Mouse (Mus musculus): ENCODE measurements at regions not wholly inside any gene's neighbourhood (a gene's known extent, or its start where the extent isn't known, plus 50 kb on each side); places are given as distances from the start of the nearest gene placed in this dataset.

GRCm38 (mm10) chr10:16592870-16593269, 1130.1 kb upstream of the Cited2 start:
- no peak for DNase-seq (ENCODE audit: low spot score in 2 of 2)

DNA sequence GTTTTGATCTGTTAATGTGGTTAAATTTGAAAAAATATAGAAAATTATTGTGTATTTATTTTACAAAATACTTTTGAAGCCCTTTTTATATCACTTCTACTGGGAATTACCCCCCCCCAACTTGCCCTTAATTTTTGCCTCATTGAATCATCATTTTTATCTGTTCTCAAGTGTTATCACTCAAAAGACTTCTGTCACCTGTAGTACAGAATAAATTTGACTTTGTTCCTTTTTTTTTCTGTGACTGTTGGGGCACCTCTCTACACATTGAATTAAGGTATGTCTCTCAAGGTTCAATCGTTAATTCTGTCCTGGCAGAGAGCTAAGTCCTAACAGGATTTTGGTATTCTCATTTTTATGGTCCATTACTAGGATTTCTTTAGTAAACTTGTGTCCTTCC, 1123.0 kb upstream of the Cited2 start:
- no peak for DNase-seq (ENCODE audit: low spot score in 2 of 2)

- DNase-seq (ENCODE audit: low spot score in 2 of 2): no peak
These were observed 1122.3 kb upstream of the Cited2 start for GRCm38 (mm10) chr10:16600551-16601224.

DNA sequence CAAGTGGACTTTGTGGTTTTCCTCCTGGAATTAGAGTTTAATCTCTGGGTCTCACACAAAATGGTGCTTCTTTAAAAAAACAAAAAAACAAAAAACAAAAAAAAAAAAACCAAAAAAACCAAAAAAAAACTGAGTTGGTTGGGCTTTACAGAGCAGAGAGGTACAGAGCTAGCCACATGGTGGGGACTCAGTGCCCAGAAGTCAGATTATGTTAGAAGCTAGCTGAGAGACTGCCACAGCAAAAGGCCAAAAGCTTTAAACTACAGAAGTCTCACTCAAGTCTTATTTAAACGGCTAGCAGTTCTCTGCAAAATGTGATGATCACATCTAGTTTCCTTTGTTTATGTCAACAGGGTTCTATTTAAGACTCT, 1121.8 kb upstream of the Cited2 start:
- DNase-seq (ENCODE audit: low spot score in 2 of 2): no peak

GRCm38 (mm10) chr10:16608339-16608738, 1114.7 kb upstream of the Cited2 start:
- DNase-seq (ENCODE audit: low spot score in 2 of 2): no peak

GRCm38 (mm10) chr10:16618752-16619151, 1104.3 kb upstream of the Cited2 start:
- no peak for DNase-seq (ENCODE audit: low spot score in 2 of 2)

DNA sequence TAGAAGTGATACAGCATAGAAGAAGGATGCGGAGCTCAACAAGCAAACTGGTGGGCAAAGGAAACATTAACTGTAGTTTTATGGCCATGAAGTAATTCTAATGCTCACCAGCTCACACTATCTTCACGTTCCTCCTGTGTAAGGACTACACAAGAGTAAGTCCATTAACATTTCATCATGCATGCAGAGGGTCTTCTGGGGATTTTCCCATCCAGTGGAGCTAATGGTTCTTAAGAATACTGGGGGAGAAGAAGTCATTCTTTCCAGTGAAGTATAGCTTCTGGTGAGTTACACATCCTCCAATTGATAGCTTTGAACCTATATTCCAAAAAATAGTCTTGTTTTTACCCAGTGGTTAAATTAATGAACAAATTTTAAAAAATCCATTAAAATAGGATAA, 1103.4 kb upstream of the Cited2 start:
- no peak for DNase-seq (ENCODE audit: low spot score in 2 of 2)

DNA sequence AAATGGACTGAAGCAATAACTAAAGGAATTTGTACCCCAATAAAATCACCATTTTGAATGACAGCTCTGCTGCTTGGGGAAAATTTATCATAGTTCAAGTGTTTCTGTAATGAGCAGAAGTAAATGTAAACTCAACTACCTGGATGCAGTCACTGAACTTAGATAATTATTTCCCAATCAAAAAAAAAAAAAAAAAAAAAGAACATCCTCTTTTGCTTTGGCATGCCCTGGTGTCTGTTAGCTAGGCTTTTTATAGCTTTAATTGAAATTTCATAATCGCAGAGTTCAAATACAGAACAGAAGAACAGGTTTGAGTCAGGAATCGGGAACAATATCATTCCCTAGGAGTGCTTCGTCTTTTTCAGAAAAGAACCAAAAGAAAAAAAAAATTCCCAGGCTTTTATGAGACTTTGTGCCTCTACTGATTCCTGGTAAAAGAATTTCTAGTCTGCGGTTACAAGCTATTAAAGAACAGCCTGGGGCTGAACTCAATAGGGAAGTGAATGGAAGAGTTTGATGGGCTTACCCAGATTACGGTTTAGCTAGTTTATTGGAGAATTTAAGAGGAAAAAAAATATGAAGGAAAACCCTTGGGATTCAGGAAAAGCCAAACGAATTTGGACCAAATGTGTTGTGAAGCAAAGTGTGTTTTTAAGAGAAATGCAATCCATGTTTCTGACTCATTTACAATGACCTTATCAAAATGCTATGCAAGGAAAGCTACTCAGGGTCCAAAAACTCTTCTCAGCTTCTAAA, 1102.0 kb upstream of the Cited2 start:
- no peak for DNase-seq (ENCODE audit: low spot score in 2 of 2)

DNA sequence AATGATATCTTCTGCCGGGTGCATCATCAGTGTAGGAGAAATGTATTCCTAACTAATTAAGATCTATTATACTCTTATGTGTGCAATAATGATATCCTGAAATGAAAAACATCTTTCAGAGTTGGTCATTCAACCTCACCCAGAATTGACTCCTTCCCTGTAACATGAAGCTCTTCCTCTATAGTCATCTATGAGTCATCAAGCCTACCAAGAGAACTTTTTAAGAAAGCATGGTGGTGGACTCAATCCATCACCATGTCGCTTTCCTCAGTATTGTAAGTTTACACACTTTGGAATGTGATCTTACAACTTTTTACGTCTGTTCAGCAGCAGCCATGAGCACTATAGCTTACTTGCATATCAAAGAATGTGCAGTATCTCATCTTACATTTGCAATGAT, 1100.2 kb upstream of the Cited2 start:
- no peak for DNase-seq (ENCODE audit: low spot score in 2 of 2)

DNA sequence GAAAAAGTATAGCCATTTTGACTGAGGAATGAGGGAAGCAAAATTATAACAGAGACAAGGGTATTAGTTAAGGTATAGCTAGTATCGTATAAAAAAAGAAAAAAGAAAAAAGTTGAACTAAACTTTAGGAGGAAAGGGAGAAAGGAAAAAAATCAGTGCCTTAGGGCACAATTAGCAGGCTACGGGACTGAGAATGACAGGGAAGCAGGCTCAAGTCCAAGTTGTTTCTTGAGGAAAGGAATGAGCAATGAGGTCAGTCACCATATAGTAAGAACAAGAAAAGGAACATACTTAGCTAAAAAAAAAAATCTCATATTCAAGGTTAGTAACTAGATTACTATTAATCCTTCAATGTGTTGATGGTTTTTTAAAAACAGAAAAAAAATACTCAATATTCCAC, 1089.8 kb upstream of the Cited2 start:
- no peak for DNase-seq (ENCODE audit: low spot score in 2 of 2)

DNA sequence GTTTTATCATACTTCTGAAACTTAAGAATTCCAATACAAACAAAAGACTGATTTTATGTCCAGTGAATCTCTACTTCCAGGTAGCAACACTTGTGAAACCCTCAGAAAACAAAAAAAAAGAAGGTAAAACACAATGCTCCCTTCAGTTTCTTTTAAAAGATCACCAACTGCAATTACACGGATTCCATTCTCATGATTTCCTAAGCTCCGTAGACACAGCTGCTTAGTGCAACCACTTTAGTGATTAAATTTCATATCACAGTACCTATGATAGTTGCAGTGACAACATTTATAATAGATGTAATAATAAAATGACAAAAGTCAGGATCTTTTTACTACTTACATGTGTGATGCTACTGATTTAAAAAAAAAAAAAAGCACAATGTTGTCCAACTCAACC, 1087.6 kb upstream of the Cited2 start:
- no peak for DNase-seq (ENCODE audit: low spot score in 2 of 2)

GRCm38 (mm10) chr10:16637006-16637405, 1086.0 kb upstream of the Cited2 start:
- no peak for DNase-seq (ENCODE audit: low spot score in 2 of 2)

- no peak for DNase-seq (ENCODE audit: low spot score in 2 of 2)
These were observed 1084.9 kb upstream of the Cited2 start for GRCm38 (mm10) chr10:16638111-16638510.

DNA sequence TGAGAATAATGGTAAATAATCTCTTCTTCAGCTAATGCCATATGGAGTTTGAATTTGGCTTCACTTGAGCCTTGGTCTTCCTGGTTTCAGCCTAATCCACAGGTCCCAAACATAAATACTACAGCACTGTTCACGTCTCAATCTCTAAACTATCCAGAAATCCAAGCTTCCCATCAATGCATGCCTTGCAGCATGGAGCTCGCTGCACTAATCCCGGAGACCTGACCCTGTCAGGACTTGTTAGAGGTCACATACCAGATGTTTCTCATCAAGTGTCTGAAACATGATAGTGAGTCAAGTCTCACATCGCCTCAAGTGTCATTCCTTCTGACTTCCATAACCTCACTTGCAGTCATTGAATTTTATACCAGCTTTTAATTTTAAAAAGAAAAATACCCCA, 1082.9 kb upstream of the Cited2 start:
- no peak for DNase-seq (ENCODE audit: low spot score in 2 of 2)

GRCm38 (mm10) chr10:16650120-16650519, 1072.9 kb upstream of the Cited2 start:
- no peak for DNase-seq (ENCODE audit: low spot score in 2 of 2)

- no peak for DNase-seq (ENCODE audit: low spot score in 2 of 2)
These were observed 1070.6 kb upstream of the Cited2 start for GRCm38 (mm10) chr10:16652450-16652849.

- no peak for DNase-seq (ENCODE audit: low spot score in 2 of 2)
These were observed 1058.5 kb upstream of the Cited2 start for GRCm38 (mm10) chr10:16664483-16664882.

- DNase-seq (ENCODE audit: low spot score in 2 of 2): no peak
These were observed 1052.7 kb upstream of the Cited2 start for GRCm38 (mm10) chr10:16670286-16670685.

DNA sequence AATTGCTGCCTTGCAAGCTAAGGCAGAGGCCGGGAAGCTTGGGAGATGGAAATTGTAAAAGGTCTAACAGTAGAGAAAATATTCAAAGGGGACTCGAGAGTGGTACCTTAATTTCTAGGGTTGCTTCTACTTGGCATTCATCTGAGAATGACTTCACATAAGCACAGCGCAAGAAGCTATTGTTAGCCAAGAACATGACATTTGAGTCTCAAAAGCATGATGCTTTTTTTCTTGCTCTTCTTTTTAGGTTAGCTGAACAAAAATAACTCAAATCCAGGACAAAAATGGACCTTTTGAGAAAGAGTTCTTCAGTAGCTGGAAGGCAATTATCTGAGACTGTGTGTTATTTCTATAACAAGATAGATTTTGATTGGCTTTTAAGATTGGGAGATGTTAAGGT, 1042.0 kb upstream of the Cited2 start:
- no peak for DNase-seq (ENCODE audit: low spot score in 2 of 2)

DNA sequence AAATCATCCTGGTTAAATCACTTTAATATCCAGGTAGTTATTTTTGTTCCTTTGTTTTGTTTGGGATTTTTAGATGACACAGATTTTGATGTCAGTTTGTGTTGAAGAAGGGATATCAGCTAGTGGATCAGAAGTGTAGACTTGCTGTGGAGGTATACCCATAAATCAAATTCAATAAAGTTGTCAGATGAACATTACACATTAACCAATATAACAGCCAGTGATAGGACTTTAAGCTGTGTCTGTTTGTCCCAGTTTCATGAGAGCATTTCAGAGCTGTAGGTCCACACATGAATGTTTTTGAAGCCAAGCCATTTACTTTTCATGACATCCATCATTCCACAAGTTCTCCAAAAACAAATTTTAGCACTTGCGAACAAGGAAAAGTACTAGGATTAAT, 1037.7 kb upstream of the Cited2 start:
- DNase-seq (ENCODE audit: low spot score in 2 of 2): no peak

DNA sequence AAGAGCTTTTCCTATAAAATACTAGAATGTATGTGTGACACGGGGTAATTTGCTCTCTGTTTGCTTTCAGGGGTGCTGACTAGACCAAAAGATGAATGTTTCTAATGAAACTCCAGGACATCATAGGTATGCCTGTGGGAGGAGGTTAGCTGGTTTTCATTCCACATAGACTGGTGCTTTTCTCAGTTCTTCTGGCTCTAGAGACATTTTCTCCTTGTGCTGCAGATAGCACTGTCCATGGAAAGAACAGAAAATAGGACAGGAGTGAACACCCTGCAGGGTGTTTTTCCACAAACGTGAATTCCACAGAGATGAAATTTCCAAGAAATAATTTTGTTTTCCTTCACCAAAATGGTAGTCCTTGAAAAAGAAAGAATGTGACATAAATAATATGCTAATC, 1016.0 kb upstream of the Cited2 start:
- no peak for DNase-seq (ENCODE audit: low spot score in 2 of 2)

GRCm38 (mm10) chr10:16713143-16713542, 1009.9 kb upstream of the Cited2 start:
- DNase-seq (ENCODE audit: low spot score in 2 of 2): no peak

- DNase-seq (ENCODE audit: low spot score in 2 of 2): no peak
These were observed 1009.0 kb upstream of the Cited2 start for GRCm38 (mm10) chr10:16714065-16714464.

DNA sequence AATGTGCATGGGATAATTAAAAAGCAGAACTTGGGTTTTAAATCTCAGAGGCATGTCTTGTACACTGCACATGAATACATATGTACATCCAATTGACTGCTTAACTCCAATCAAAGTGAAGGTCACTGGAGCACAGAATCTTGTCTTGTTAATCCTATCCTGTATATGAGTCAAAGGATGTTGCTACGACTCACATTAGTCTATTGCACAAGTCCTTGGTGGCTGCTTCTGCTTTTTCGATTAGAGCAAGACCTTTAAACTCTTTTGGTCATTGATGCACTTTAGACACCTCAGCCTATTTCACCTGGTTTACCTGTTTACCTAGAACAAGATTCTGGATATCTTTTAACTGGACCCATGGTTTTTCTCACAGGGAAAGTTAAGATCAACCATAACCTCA, 1008.5 kb upstream of the Cited2 start:
- DNase-seq (ENCODE audit: low spot score in 2 of 2): no peak
